Mouse (Mus musculus) embryonic fibroblast, embryonic 13.5 days (primary cell): ENCODE measurements around the gene Psmg4.

ENCODE experiments used
- CTCF ChIP-seq: IDR thresholded peaks from 2 replicates; pipeline ENCODE4 v1.5.1; 2011; ENCODE audit warnings: mild to moderate bottlenecking, control low read depth, low read length, moderate library complexity, borderline replicate concordance; ENCODE audit not compliant: insufficient read depth
- POLR2A ChIP-seq: IDR thresholded peaks from 2 replicates; pipeline ENCODE4 v1.6.1; 2011; ENCODE audit warnings: low read depth, mild to moderate bottlenecking, control low read depth, low read length, moderate library complexity

- TF ChIP-seq CTCF, result no peak
- TF ChIP-seq POLR2A, result no peak
Observed at GRCm38 (mm10) chr13:34211261-34211775, 48.6 kb downstream of the Psmg4 start.
